Mouse (Mus musculus): Measurements from ENCODE around the gene Tuba1c. TPM values are rescaled to one million over a fixed set of nuclear protein-coding genes. Genes with fewer than 3 reads are reported as not detected.

Tuba1c gene
- polyA plus RNA-seq, 1 experiment from 2014 or later = 103 TPM

DNA sequence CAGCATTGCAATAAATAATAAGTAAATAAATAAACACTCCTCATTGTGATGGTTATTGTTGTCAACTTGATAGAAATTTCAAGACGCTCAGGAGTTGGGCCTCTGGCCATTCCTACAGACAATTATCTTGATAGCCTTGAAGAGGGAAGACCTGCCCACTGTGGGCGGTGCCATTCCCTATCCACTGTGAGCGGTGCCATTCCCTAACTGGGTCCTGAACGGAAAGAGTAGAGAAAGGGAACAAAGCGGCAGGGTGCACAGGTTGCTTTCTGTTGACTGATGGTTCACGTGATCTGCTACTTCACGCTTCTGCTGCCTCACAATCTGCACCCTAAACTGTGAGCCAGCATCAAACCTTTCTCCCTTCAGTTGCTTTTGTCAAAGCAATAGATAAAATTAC is 8.4 kb upstream of the Tuba1c start:
- ATAC-seq (ENCODE audit: insufficient number of reproducible peaks, insufficient read depth, low FRiP score, low TSS enrichment) = no peak
- H3K4me1 ChIP-seq = peaks cover 14% of the 10 kb centered on the region
- H3K4me3 ChIP-seq = no peak overlapping the region
- no peaks in the 10 kb centered on the region for H3K9me3 ChIP-seq
- WGBS = 95% methylated on average over 7 of the region's 7 CpGs
- no peaks in the 10 kb centered on the region for H3K27me3 ChIP-seq
- H3K27ac ChIP-seq = no peak overlapping the region
- H3K9ac ChIP-seq = no peak overlapping the region
- no peaks in the 10 kb centered on the region for H3K36me3 ChIP-seq
- no peak overlapping the region for H3K4me2 ChIP-seq (replicated peaks)

DNA sequence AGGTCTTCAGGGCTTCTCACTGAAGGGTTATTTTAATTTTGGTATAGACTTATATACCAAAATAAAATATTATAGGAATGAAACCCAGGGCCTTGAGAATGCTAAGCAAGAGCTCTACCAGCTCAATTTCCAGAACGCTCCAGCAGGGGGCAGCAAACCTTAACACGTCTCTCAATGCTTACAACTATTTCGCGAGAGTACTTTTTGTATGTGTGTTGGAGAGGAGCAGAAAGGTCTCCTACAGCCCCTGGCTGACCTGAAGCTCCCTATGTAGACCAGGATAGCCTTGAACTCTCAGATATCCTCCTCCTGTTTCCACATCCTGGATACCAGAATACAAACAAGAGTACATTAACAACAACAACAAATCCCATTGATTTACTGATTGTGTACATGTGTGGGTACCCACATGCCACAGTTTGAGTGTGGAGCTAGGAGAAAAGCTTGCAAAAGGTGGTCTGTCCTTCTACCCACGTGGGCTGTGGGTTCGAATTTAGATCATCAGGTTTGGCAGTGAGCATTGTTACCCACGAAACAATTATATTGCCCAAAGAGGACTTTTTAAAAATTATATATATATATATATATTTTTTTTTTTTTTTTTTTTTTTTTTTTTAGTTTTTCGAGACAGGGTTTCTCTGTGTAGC is 4.9 kb upstream of the Tuba1c start:
- Histone ChIP-seq H3K36me3 (no peaks in the 10 kb centered on the region), H3K4me3 (no peak overlapping the region), H3K9ac (no peak overlapping the region), H3K9me3 (no peaks in the 10 kb centered on the region), H3K4me2 (replicated peaks) (no peak overlapping the region), H3K4me1 (peaks cover 3% of the 10 kb centered on the region; the same call in 1 of the 2 replicates), H3K27ac (no peak overlapping the region), H3K27me3 (no peaks in the 10 kb centered on the region)
- 21% methylated on average over 7 of the region's 8 CpGs for WGBS
- no peak for ATAC-seq (ENCODE audit: insufficient number of reproducible peaks, insufficient read depth, low FRiP score, low TSS enrichment)

DNA sequence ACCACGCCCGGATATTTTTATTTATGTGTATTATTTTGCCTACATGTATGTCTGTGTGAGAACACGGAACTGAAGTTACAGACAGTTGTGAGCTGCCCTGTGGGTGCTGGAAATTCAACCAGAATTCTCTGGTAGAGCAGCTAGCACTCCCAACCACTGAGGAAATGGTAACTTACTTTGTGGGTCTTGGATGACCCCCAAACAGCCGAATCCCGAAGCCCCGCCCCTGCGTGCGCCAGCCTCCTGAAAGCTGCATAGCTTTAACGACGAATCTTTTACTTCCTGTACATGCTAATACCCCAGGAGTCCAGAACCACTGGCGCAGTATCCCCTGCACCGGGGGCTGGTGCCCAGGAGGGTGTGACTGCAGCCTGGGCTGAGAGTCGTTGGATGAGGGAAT is 4.3 kb upstream of the Tuba1c start:
- no peaks in the 10 kb centered on the region for H3K9me3 ChIP-seq
- H3K27me3 ChIP-seq = no peaks in the 10 kb centered on the region
- no peak overlapping the region for H3K9ac ChIP-seq
- no peaks in the 10 kb centered on the region for H3K36me3 ChIP-seq
- no peak overlapping the region for H3K27ac ChIP-seq
- 73% methylated on average over 13 of the region's 13 CpGs for WGBS
- no peak for ATAC-seq (ENCODE audit: insufficient number of reproducible peaks, insufficient read depth, low FRiP score, low TSS enrichment)
- H3K4me3 ChIP-seq = no peak overlapping the region
- no peak overlapping the region for H3K4me2 ChIP-seq (replicated peaks)
- H3K4me1 ChIP-seq = peaks cover 3% of the 10 kb centered on the region; the same call in 1 of the 2 replicates

DNA sequence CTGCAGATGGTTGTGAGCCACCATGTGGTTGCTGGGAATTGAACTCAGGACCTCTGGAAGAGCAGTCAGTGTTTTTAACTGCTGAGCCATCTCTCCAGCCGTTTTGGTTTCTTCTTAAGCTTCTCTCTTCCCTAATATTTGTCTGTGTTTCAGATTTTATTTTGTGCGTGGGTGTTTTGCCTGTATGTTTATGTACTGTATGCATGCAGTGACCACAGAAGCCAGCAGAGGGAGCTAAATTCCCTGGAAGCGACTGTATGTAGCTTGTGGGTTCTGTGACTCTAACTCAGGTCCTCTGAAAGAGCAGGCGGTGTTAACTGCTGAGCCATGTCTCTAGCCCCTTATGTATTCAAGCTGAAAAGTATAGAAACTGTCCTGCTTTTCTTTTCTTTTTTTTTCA is 3.4 kb upstream of the Tuba1c start:
- WGBS = 60% methylated on average over 4 of the region's 4 CpGs
- no peak for ATAC-seq (ENCODE audit: insufficient number of reproducible peaks, insufficient read depth, low FRiP score, low TSS enrichment)
- no peaks in the 10 kb centered on the region for H3K9me3 ChIP-seq
- H3K9ac ChIP-seq = no peak overlapping the region
- no peaks in the 10 kb centered on the region for H3K36me3 ChIP-seq
- H3K4me1 ChIP-seq = peaks cover 3% of the 10 kb centered on the region; the same call in 1 of the 2 replicates
- no peak overlapping the region for H3K4me2 ChIP-seq (replicated peaks)
- no peak overlapping the region for H3K27ac ChIP-seq
- no peak overlapping the region for H3K4me3 ChIP-seq
- no peaks in the 10 kb centered on the region for H3K27me3 ChIP-seq

DNA sequence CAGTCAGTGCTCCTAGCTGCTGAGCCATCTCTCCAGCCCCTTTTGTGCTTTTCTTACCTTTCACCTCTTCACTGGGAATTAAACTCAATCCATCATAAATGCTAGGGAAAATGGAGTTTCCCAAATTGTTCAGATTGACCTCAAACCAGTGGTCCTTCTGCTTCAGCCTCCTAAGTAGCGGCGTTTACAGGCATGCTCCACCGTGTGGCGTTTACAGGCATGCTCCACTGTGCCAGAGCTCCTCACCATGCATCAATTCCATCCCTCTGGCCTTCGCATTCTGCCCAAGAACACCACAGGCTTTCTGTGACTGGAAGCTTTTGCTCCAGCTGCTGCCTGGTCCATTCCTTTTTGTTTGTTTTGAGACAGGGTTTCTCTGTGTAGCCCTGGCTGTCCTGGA is 2.6 kb upstream of the Tuba1c start:
- Histone ChIP-seq H3K36me3 (no peaks in the 10 kb centered on the region), H3K9ac (no peak overlapping the region), H3K4me3 (no peak overlapping the region), H3K27me3 (no peaks in the 10 kb centered on the region), H3K27ac (no peak overlapping the region), H3K9me3 (no peaks in the 10 kb centered on the region), H3K4me1 (peaks cover 6% of the 10 kb centered on the region), H3K4me2 (replicated peaks) (no peak overlapping the region)
- ATAC-seq (ENCODE audit: insufficient number of reproducible peaks, insufficient read depth, low FRiP score, low TSS enrichment) = no peak
- WGBS = 75% methylated on average over 5 of the region's 5 CpGs

DNA sequence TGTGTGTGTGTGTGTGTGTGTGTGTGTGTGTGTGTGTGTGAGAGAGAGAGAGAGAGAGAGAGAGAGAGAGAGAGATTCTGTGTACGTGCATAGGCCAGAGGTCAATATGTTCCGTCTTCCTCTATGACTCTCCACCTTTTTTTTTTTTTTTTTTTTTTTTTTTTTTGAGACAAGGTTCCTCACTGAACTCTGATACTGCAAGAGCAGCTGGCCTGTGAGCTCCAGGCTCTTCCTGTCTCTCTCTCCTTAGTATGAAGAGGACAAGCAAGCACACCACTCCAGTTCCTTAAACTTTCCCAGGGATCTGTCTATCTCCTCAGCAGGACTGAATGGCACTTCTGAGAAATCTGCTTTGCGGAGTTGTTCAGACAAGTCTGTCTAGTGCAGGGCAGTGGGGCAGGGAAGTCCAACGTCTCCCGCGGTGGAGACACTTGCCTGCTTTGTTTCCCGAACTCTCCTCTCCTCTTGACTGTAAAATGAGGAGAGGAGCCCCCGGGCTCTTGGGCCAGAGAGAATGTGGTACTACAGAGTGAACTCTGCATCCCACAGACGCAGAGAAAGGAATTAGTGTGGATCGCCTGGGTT is 725 bp upstream of the Tuba1c start:
- Histone ChIP-seq H3K4me2 (replicated peaks) (peak overlapping the region; percentile 72), H3K27me3 (no peaks in the 10 kb centered on the region), H3K27ac (peak overlapping the region; percentile 86), H3K36me3 (no peaks in the 10 kb centered on the region), H3K9me3 (no peaks in the 10 kb centered on the region), H3K9ac (peak overlapping the region; percentile 53), H3K4me3 (peak overlapping the region; percentile 46), H3K4me1 (peaks cover 20% of the 10 kb centered on the region)
- WGBS = 2% methylated on average over 10 of the region's 10 CpGs
- no peak for ATAC-seq (ENCODE audit: insufficient number of reproducible peaks, insufficient read depth, low FRiP score, low TSS enrichment)

DNA sequence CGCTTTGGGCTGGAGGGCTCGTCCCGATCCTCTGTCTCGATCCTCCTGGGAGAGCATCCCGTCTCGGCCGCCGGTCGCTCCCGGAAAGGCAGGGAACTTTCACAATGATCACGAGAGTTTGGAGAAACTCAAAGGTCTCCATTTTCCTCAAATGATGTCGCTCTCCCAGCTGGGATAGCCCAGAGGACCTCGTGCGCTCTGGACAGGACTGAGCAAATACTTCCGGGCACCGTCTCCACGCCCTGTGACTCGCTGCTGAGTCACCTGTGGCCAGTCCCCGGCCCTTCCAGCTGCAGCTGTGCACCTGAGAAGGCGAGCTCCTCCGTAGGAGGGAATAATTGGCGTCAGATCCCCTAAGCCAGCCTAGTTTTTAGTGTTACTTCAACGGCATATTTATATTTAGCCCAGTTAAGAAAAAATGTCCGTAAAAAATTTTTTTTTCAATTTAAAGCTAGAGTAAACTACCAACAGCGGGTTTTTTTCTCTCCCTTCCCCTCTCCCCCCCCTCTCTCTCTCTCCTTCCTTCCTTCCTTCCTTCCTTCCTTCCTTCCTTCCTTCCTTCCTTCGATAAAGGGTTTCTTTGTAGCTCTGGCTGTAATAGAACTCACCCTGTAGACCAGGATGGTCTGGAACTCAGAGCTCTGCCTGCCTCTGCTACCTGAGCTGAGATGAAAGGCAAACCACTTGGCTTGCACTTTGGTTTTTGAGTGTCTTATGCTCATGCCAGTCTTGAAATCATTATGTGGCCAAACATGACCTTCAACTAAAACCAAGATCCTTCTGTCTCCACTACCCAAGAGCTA is 1.1 kb downstream of the Tuba1c start:
- 0 out of 2 replicates have a peak overlapping the region, but pooled peaks have one; percentile 86 for H3K27ac ChIP-seq
- H3K4me3 ChIP-seq = peak overlapping the region; percentile 46
- H3K27me3 ChIP-seq = no peaks in the 10 kb centered on the region
- H3K9ac ChIP-seq = peak overlapping the region; percentile 53
- peaks cover 14% of the 10 kb centered on the region for H3K36me3 ChIP-seq
- peak overlapping the region; percentile 72 for H3K4me2 ChIP-seq (replicated peaks)
- no peak for ATAC-seq (ENCODE audit: insufficient number of reproducible peaks, insufficient read depth, low FRiP score, low TSS enrichment)
- H3K4me1 ChIP-seq = peaks cover 20% of the 10 kb centered on the region
- H3K9me3 ChIP-seq = no peaks in the 10 kb centered on the region
- WGBS = 10% methylated on average over 26 of the region's 26 CpGs

DNA sequence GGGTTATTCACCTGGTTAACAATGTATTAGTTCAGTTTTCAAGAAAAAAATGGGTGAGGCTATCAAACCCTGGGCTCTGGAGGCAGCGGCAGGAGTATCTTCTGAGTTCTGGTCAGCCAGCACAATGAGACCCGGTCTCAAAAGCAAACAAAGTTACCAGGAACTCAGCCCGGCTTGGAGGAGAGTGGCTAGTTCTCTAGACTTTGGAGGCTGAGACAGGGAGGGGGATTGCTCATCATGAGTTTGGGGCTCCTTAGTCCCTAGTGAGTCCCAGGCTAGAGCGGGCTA is 1.6 kb downstream of the Tuba1c start:
- Histone ChIP-seq H3K9ac (no peak overlapping the region), H3K4me3 (peak overlapping the region; percentile 46), H3K4me1 (peaks cover 20% of the 10 kb centered on the region), H3K27ac (no peak overlapping the region), H3K4me2 (replicated peaks) (peak overlapping the region; percentile 72), H3K36me3 (peaks cover 20% of the 10 kb centered on the region), H3K9me3 (no peaks in the 10 kb centered on the region), H3K27me3 (no peaks in the 10 kb centered on the region)
- 83% methylated on average over 4 of the region's 4 CpGs for WGBS
- no peak for ATAC-seq (ENCODE audit: insufficient number of reproducible peaks, insufficient read depth, low FRiP score, low TSS enrichment)

DNA sequence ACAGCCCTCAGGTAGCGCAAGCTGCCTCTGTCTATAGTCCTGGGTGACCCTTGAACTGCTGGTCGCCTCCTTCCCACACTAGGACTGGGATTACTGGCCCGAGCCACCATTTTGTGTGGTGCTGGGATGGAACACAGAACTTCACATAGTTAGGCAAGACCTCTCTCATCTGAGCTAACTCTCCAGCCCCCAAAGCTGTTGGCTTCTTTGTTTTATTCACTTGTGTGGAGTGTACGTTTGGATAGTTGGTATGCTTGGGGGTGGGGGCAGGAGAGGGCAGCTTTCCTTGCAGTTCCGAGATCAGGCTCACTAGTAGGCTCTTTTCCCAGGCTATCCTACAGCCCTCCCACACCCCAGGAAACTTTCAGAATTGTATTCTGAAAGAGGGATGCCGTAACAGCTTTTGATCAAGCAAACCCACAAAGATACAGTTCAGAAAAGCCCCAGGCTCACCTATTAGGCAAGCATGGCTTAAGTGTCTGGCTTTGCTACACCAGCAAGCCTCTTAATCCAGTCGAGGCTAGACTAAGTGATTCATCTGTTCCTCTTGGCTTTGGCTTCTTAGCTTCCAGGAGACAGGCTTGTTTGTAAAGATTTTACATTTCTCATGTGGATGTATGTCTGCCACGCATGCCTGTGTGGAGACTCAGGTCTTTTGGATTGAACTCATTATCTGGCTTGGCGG is 2.5 kb downstream of the Tuba1c start:
- no peak overlapping the region for H3K27ac ChIP-seq
- H3K4me3 ChIP-seq = peak overlapping the region; percentile 18
- H3K27me3 ChIP-seq = no peaks in the 10 kb centered on the region
- peaks cover 25% of the 10 kb centered on the region for H3K36me3 ChIP-seq
- no peaks in the 10 kb centered on the region for H3K9me3 ChIP-seq
- WGBS = 77% methylated on average over 9 of the region's 9 CpGs
- peaks cover 20% of the 10 kb centered on the region for H3K4me1 ChIP-seq
- peak overlapping the region; percentile 72 for H3K4me2 ChIP-seq (replicated peaks)
- no peak for ATAC-seq (ENCODE audit: insufficient number of reproducible peaks, insufficient read depth, low FRiP score, low TSS enrichment)
- no peak overlapping the region for H3K9ac ChIP-seq

DNA sequence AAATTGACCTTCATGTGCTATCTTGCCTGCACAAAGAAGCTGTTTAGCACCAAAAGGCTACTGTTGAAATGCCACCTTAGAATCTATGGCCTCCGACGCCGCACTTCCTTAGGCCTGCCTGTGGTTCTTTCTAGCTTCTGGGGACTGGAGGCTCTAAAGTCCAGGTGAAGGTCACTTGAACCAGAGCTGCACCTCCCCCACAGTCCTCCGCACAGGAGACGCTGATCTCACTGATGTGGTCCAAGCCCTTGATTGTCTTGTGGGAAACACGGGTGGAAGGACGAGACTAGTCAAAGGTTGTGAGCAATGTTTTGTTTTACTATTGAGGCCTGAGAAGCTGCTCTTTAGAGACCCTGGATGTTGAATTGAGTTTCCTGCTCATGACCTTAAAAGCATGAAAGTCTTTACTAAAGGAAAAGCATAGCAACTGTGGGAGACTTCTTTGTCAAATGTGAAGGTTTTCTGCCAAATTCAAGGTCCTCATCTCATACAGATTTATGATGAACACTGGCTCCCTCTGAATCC is 3.1 kb downstream of the Tuba1c start:
- H3K27me3 ChIP-seq = no peaks in the 10 kb centered on the region
- peak overlapping the region; percentile 18; the same call in 1 of the 2 replicates for H3K4me3 ChIP-seq
- peak overlapping the region; percentile 72 for H3K4me2 ChIP-seq (replicated peaks)
- H3K9ac ChIP-seq = no peak overlapping the region
- H3K9me3 ChIP-seq = no peaks in the 10 kb centered on the region
- H3K36me3 ChIP-seq = peaks cover 25% of the 10 kb centered on the region
- WGBS = 72% methylated on average over 7 of the region's 7 CpGs
- H3K27ac ChIP-seq = no peak overlapping the region
- peaks cover 20% of the 10 kb centered on the region for H3K4me1 ChIP-seq
- no peak for ATAC-seq (ENCODE audit: insufficient number of reproducible peaks, insufficient read depth, low FRiP score, low TSS enrichment)

DNA sequence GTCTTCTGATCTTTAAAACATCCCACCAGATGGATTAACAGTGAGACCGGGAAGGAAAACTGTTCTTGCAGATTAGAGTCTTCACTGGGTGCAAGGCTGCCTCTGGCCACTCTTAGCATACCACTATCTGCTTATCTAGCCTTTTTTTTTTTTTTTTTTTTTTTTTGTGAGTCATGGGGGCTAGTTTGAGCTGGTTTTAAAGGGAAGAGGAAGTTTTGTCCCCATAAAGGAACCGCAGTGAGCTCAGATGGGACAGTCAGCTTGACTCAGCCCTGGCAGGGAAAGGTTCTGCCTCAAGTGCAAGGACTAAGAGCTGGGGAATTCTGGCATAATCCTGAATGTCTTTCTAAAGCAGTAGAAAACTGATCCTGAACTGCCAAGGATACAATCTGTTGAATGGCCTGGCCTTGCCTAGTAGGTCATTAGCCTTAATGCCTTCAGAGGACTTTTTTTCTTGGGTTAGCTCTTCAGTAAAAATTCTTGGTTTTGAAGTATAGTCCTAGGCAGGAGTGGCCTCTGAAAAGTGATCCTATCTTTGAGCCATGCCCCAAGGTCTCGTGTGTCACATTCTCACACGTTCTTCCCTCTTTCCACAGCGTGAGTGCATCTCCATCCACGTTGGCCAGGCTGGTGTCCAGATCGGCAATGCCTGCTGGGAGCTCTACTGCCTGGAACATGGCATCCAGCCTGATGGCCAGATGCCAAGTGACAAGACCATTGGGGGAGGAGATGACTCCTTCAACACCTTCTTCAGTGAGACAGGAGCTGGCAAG is 4.0 kb downstream of the Tuba1c start:
- Histone ChIP-seq H3K27ac (0 out of 2 replicates have a peak overlapping the region, but pooled peaks have one; percentile 13), H3K27me3 (no peaks in the 10 kb centered on the region), H3K36me3 (peaks cover 30% of the 10 kb centered on the region), H3K9ac (no peak overlapping the region), H3K9me3 (no peaks in the 10 kb centered on the region), H3K4me2 (replicated peaks) (no peak overlapping the region), H3K4me3 (no peak overlapping the region), H3K4me1 (peaks cover 20% of the 10 kb centered on the region)
- no peak for ATAC-seq (ENCODE audit: insufficient number of reproducible peaks, insufficient read depth, low FRiP score, low TSS enrichment)
- 87% methylated on average over 7 of the region's 7 CpGs for WGBS

Measured in embryonic facial prominence, embryonic 12.5 days (tissue).